Mouse (Mus musculus): ENCODE data around the gene Mark4.

Mark4 gene

GRCm38 (mm10) chr7:19399496-19400280 lies 58.9 kb downstream of the Mark4 start:
- in situ Hi-C loops (cut with MboI) = no loop called here

GRCm38 (mm10) chr7:19394484-19394883 lies 64.1 kb downstream of the Mark4 start:
- in situ Hi-C loops (cut with MboI) = no loop called here

GRCm38 (mm10) chr7:19388699-19389413 lies 69.8 kb downstream of the Mark4 start:
- in situ Hi-C loops (cut with MboI) = no loop called here

GRCm38 (mm10) chr7:19383708-19384107 lies 74.9 kb downstream of the Mark4 start:
- in situ Hi-C loops (cut with MboI) = no loop called here

GRCm38 (mm10) chr7:19382166-19382541 lies 76.5 kb downstream of the Mark4 start:
- in situ Hi-C loops (cut with MboI) = no loop called here

- in situ Hi-C loops (cut with MboI) = no loop called here
Observed at GRCm38 (mm10) chr7:19381377-19382165, 77.0 kb downstream of the Mark4 start, which contains the start of gene Ercc2. TSS of gene Ercc2 (plus strand) at chr7:19382010.

- in situ Hi-C loops (cut with MboI) = no loop called here
Observed at GRCm38 (mm10) chr7:19378049-19378448, 80.6 kb downstream of the Mark4 start.

- in situ Hi-C loops (cut with MboI) = no loop called here
Observed at GRCm38 (mm10) chr7:19376019-19376418, 82.6 kb downstream of the Mark4 start.

- in situ Hi-C loops (cut with MboI) = no loop called here
Observed at GRCm38 (mm10) chr7:19375368-19375767, 83.3 kb downstream of the Mark4 start.

All from mature B cell (primary cell).